8 mouse cellular contexts compared by ENCODE assay signal in genomic region chr4:40238483-40239408, GRCm38 (mm10). TPM values are rescaled to one million over a fixed set of nuclear protein-coding genes. Genes with fewer than 3 reads are reported as not detected.
A peak's percentile ranks its signal among the peaks of the same experiment; 100 is the strongest.
DNase-seq lines count a peak whose midpoint lies in the region; ATAC-seq and TF ChIP-seq lines count a peak whose summit lies in the region.

No protein-coding gene starts in this region.

- peaks cover 7% of the 10 kb centered on the region; the same call in 1 of the 2 replicates for H3K27me3 ChIP-seq in G1E (ENCODE audit: insufficient read depth, low read length)
- no peaks in the 10 kb centered on the region for H3K27me3 ChIP-seq in forebrain, embryonic 11.5 days (ENCODE audit: control insufficient read depth, insufficient read depth, low read length)
- no peaks in the 10 kb centered on the region for H3K27me3 ChIP-seq in limb, embryonic 10.5 days (ENCODE audit: low read depth, poor library complexity, severe bottlenecking)
- no peaks in the 10 kb centered on the region for H3K27me3 ChIP-seq in midbrain, embryonic 10.5 days (ENCODE audit: low read depth, poor library complexity, severe bottlenecking)
- no peaks in the 10 kb centered on the region for H3K27me3 ChIP-seq in stomach, embryonic 15.5 days (replicated peaks)

- no peaks in the 10 kb centered on the region for H3K9me3 ChIP-seq in G1E (replicated peaks)
- no peaks in the 10 kb centered on the region for H3K9me3 ChIP-seq in forebrain, embryonic 11.5 days (ENCODE audit: control insufficient read depth, low read length)
- no peaks in the 10 kb centered on the region for H3K9me3 ChIP-seq in limb, embryonic 10.5 days (replicated peaks)
- H3K9me3 ChIP-seq in midbrain, embryonic 10.5 days (replicated peaks), result no peaks in the 10 kb centered on the region
- no peaks in the 10 kb centered on the region for H3K9me3 ChIP-seq in stomach, embryonic 15.5 days

- H3K4me1 ChIP-seq in G1E (ENCODE audit: insufficient read depth, low read depth, low read length), result peaks cover 27% of the 10 kb centered on the region
- peaks cover 5% of the 10 kb centered on the region; the same call in 1 of the 2 replicates for H3K4me1 ChIP-seq in forebrain, embryonic 11.5 days (replicated peaks; ENCODE audit: control insufficient read depth, insufficient read depth, low read length)
- peaks cover 17% of the 10 kb centered on the region for H3K4me1 ChIP-seq in limb, embryonic 10.5 days
- H3K4me1 ChIP-seq in midbrain, embryonic 10.5 days, result peaks cover 22% of the 10 kb centered on the region
- H3K4me1 ChIP-seq in stomach, embryonic 15.5 days, result no peaks in the 10 kb centered on the region

- H3K27ac ChIP-seq in forebrain, embryonic 11.5 days (ENCODE audit: low read depth, low read length), result no peak overlapping the region
- peak overlapping the region; percentile 70; the same call in 1 of the 2 replicates for H3K27ac ChIP-seq in limb, embryonic 10.5 days
- H3K27ac ChIP-seq in midbrain, embryonic 10.5 days (replicated peaks), result peak overlapping the region; percentile 69; the same call in 1 of the 2 replicates
- H3K27ac ChIP-seq in stomach, embryonic 15.5 days, result peak overlapping the region; percentile 86

- ATAC-seq in G1E (ENCODE audit: extremely low read depth, insufficient number of reproducible peaks, low FRiP score, poor library complexity, severe bottlenecking), result no peak
- ATAC-seq in forebrain, embryonic 11.5 days (replicated peaks; ENCODE audit: low FRiP score), result peak; percentile 74
- peak; percentile 69 for ATAC-seq in stomach, embryonic 15.5 days (ENCODE audit: insufficient read depth, low FRiP score, low read depth)
- no peak for ATAC-seq in erythroid progenitor cell, adult 5-6 weeks (replicated peaks; ENCODE audit: low FRiP score, poor library complexity, severe bottlenecking)

- peak overlapping the region; percentile 71 for H3K4me3 ChIP-seq in G1E (ENCODE audit: low read depth, low read length)
- H3K4me3 ChIP-seq in forebrain, embryonic 11.5 days (ENCODE audit: low read depth, low read length), result peak overlapping the region; percentile 34
- H3K4me3 ChIP-seq in limb, embryonic 10.5 days, result peak overlapping the region; percentile 63
- H3K4me3 ChIP-seq in midbrain, embryonic 10.5 days, result peak overlapping the region; percentile 62
- peak overlapping the region; percentile 64 for H3K4me3 ChIP-seq in stomach, embryonic 15.5 days (replicated peaks)

- peak overlapping the region; percentile 58 for H3K4me2 ChIP-seq in forebrain, embryonic 11.5 days (ENCODE audit: low read depth, low read length, severe bottlenecking)
- H3K4me2 ChIP-seq in stomach, embryonic 15.5 days, result peak overlapping the region; percentile 75

- peak; percentile 6 for DNase-seq in G1E (ENCODE audit: low spot score)
- DNase-seq in adrenal gland, postnatal 25 days, result peak; percentile 72
- no peak for DNase-seq in forebrain, embryonic 11.5 days (ENCODE audit: low spot score)
- DNase-seq in heart, postnatal 36 days, result peak; percentile 68 to 69
- peak; percentile 41 for DNase-seq in limb, embryonic 10.5 days (ENCODE audit: low spot score)
- DNase-seq in midbrain, embryonic 10.5 days (ENCODE audit: low spot score), result peak; percentile 24

- intact Hi-C loops in heart, postnatal 36 days (cut with DNase I), result loop anchor here (1.0 kb wide), 1 partner anchor 31 kb away; the partner anchor contains the start of genes Smim27 and Topors

- peak overlapping the region; percentile 50; the same call in 1 of the 2 replicates for H3K9ac ChIP-seq in forebrain, embryonic 11.5 days (ENCODE audit: low read length)
- H3K9ac ChIP-seq in stomach, embryonic 15.5 days, result peak overlapping the region; percentile 10; the same call in 1 of the 2 replicates

- 2% methylated on average over 17 of the region's 17 CpGs for WGBS in forebrain, embryonic 11.5 days
- WGBS in limb, embryonic 10.5 days, result 5% methylated on average over 17 of the region's 17 CpGs
- WGBS in midbrain, embryonic 10.5 days, result 1% methylated on average over 17 of the region's 17 CpGs
- WGBS in stomach, embryonic 15.5 days, result 5% methylated on average over 17 of the region's 17 CpGs

- H3K36me3 ChIP-seq in G1E (replicated peaks), result peaks cover 2% of the 10 kb centered on the region
- no peaks in the 10 kb centered on the region for H3K36me3 ChIP-seq in forebrain, embryonic 11.5 days (ENCODE audit: control insufficient read depth, insufficient read depth, low read length)
- no peaks in the 10 kb centered on the region for H3K36me3 ChIP-seq in limb, embryonic 10.5 days
- no peaks in the 10 kb centered on the region for H3K36me3 ChIP-seq in midbrain, embryonic 10.5 days
- H3K36me3 ChIP-seq in stomach, embryonic 15.5 days, result no peaks in the 10 kb centered on the region

- no peak for TF ChIP-seq CTCF in G1E (IDR thresholded peaks at IDR 0.05; ENCODE audit: low read depth, low read length)

RNA-seq across cellular contexts. Expression of gene Ddx58, which starts 0.9 kb away (rescaled TPM):
- 26.6 and 29.2 TPM in 2 replicates for total RNA-seq in G1E (2014; fragmentation: Nextera tagmentation)
- total RNA-seq in G1E (2017), result 14.1 and 16.1 TPM in 2 replicates
- polyA plus RNA-seq in G1E (2012), result 0.43 and 0.68 TPM in 2 replicates
- 24.4 and 34.1 TPM in 2 replicates for total RNA-seq in adrenal gland, postnatal 25 days (2021)
- polyA plus RNA-seq in forebrain, embryonic 11.5 days (2014; fragmentation: Nextera tagmentation; extraction: Ambion mirVana), result 3.0 and 3.4 TPM in 2 replicates
- total RNA-seq in heart, postnatal 36 days (2021), result 10 to 100 TPM in 1 of 2 experiments, 1 to 10 TPM in 1; 8.0 to 10.3 TPM
- 2.0 and 3.7 TPM in 2 replicates for polyA plus RNA-seq in limb, embryonic 10.5 days (2016; fragmentation: Nextera tagmentation; extraction: Ambion mirVana)
- polyA plus RNA-seq in midbrain, embryonic 10.5 days (2016; fragmentation: Nextera tagmentation; extraction: Ambion mirVana), result 2.6 and 3.4 TPM in 2 replicates
- polyA plus RNA-seq in stomach, embryonic 15.5 days (2015; fragmentation: Nextera tagmentation; extraction: Ambion mirVana), result 13.2 and 13.6 TPM in 2 replicates
- 5.0 and 16.6 TPM in 2 replicates for total RNA-seq in erythroid progenitor cell, adult 5-6 weeks (2015; ENCODE audit: low replicate concordance)
- 11.3 and 18.1 TPM in 2 replicates for total RNA-seq in erythroid progenitor cell, adult 5-6 weeks (2017; ENCODE audit: low replicate concordance)

RNA-seq across cellular contexts. Expression of gene Smim27, which starts 30.6 kb away (rescaled TPM):
- 8.5 and 9.9 TPM in 2 replicates for total RNA-seq in G1E (2014; fragmentation: Nextera tagmentation)
- total RNA-seq in G1E (2017), result 9.2 and 13.4 TPM in 2 replicates
- polyA plus RNA-seq in G1E (2012), result 14.1 and 18.2 TPM in 2 replicates
- 47.8 and 54.6 TPM in 2 replicates for total RNA-seq in adrenal gland, postnatal 25 days (2021)
- polyA plus RNA-seq in forebrain, embryonic 11.5 days (2014; fragmentation: Nextera tagmentation; extraction: Ambion mirVana), result 28.8 and 30.1 TPM in 2 replicates
- 10 to 100 TPM; 42.8 to 49.0 TPM for total RNA-seq in heart, postnatal 36 days (2021)
- 15.6 and 21.5 TPM in 2 replicates for polyA plus RNA-seq in limb, embryonic 10.5 days (2016; fragmentation: Nextera tagmentation; extraction: Ambion mirVana)
- polyA plus RNA-seq in midbrain, embryonic 10.5 days (2016; fragmentation: Nextera tagmentation; extraction: Ambion mirVana), result 24.4 and 28.6 TPM in 2 replicates
- 29.1 and 53.0 TPM in 2 replicates for polyA plus RNA-seq in stomach, embryonic 15.5 days (2015; fragmentation: Nextera tagmentation; extraction: Ambion mirVana)
- 3.4 and 14.8 TPM in 2 replicates for total RNA-seq in erythroid progenitor cell, adult 5-6 weeks (2015; ENCODE audit: low replicate concordance)
- total RNA-seq in erythroid progenitor cell, adult 5-6 weeks (2017; ENCODE audit: low replicate concordance), result 1.2 TPM in 1 of 2 replicates, not detected in the other

RNA-seq across cellular contexts. Expression of gene Topors, which starts 30.9 kb away (rescaled TPM):
- total RNA-seq in G1E (2014; fragmentation: Nextera tagmentation) (35.0 and 40.4 TPM in 2 replicates), G1E (2017) (54.8 and 59.3 TPM in 2 replicates)
- polyA plus RNA-seq in G1E (2012), result 8.7 and 9.9 TPM in 2 replicates
- total RNA-seq in adrenal gland, postnatal 25 days (2021), result 32.9 and 33.2 TPM in 2 replicates
- polyA plus RNA-seq in forebrain, embryonic 11.5 days (2014; fragmentation: Nextera tagmentation; extraction: Ambion mirVana), result 51.3 and 54.2 TPM in 2 replicates
- 10 to 100 TPM; 11.2 to 12.7 TPM for total RNA-seq in heart, postnatal 36 days (2021)
- polyA plus RNA-seq in limb, embryonic 10.5 days (2016; fragmentation: Nextera tagmentation; extraction: Ambion mirVana), result 46.7 and 54.3 TPM in 2 replicates
- polyA plus RNA-seq in midbrain, embryonic 10.5 days (2016; fragmentation: Nextera tagmentation; extraction: Ambion mirVana), result 45.4 and 46.9 TPM in 2 replicates
- polyA plus RNA-seq in stomach, embryonic 15.5 days (2015; fragmentation: Nextera tagmentation; extraction: Ambion mirVana), result 39.5 and 41.8 TPM in 2 replicates
- total RNA-seq in erythroid progenitor cell, adult 5-6 weeks (2015; ENCODE audit: low replicate concordance), result 21.8 and 25.2 TPM in 2 replicates
- 18.8 and 27.9 TPM in 2 replicates for total RNA-seq in erythroid progenitor cell, adult 5-6 weeks (2017; ENCODE audit: low replicate concordance)

RNA-seq across cellular contexts. Expression of gene Ndufb6, which starts 40.5 kb away (rescaled TPM):
- total RNA-seq in G1E (2014; fragmentation: Nextera tagmentation) (31.5 and 37.4 TPM in 2 replicates), G1E (2017) (82.0 and 91.4 TPM in 2 replicates)
- polyA plus RNA-seq in G1E (2012), result 176 and 177 TPM in 2 replicates
- 177 and 194 TPM in 2 replicates for total RNA-seq in adrenal gland, postnatal 25 days (2021)
- 279 and 281 TPM in 2 replicates for polyA plus RNA-seq in forebrain, embryonic 11.5 days (2014; fragmentation: Nextera tagmentation; extraction: Ambion mirVana)
- total RNA-seq in heart, postnatal 36 days (2021), result 100 to 1,000 TPM; 484 to 546 TPM
- polyA plus RNA-seq in limb, embryonic 10.5 days (2016; fragmentation: Nextera tagmentation; extraction: Ambion mirVana), result 321 and 322 TPM in 2 replicates
- polyA plus RNA-seq in midbrain, embryonic 10.5 days (2016; fragmentation: Nextera tagmentation; extraction: Ambion mirVana), result 300 and 311 TPM in 2 replicates
- 324 and 340 TPM in 2 replicates for polyA plus RNA-seq in stomach, embryonic 15.5 days (2015; fragmentation: Nextera tagmentation; extraction: Ambion mirVana)
- total RNA-seq in erythroid progenitor cell, adult 5-6 weeks (2015; ENCODE audit: low replicate concordance), result 22.7 and 43.6 TPM in 2 replicates
- 4.8 and 17.7 TPM in 2 replicates for total RNA-seq in erythroid progenitor cell, adult 5-6 weeks (2017; ENCODE audit: low replicate concordance)

Comparison
In these comparisons a context has a peak if more than half of its experiments do, and no peak if none do; other contexts are left out.
1. ATAC-seq: peak in forebrain, embryonic 11.5 days (single experiment) and stomach, embryonic 15.5 days (single experiment); none in G1E (single experiment) and erythroid progenitor cell, adult 5-6 weeks (single experiment).
2. Peak in every context shown above with its lines, with median percentiles within 50 percentile points of each other: H3K4me3 ChIP-seq.